Mouse (Mus musculus) kidney, adult 9 months (tissue): ENCODE data around the gene Taok2.

ENCODE experiments used
- DNase-seq: peaks from one replicate; pipeline ENCODE4 v3.0.0; 2022

The Taok2 gene

DNA sequence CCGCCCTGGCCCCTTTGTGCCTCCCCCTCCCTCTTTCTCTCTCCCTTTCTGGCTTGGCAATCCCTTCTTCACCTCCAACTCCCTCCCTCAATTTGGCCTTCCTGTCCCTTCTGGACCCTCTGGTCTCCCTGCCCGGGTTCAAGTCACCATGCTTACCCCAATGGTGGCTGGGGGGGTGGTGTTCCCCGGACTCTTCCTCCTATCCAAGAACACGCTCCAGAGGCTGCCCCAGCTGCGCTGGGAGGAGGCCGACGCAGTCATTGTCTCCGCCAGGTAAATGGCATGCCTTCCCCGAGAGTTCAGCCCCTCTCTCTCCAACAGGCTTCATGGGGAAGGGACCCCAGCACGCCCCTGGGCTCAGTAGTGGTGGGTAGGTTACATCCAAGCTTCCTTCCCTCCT lies 60.6 kb downstream of the Taok2 start:
- DNase-seq: no peak

DNA sequence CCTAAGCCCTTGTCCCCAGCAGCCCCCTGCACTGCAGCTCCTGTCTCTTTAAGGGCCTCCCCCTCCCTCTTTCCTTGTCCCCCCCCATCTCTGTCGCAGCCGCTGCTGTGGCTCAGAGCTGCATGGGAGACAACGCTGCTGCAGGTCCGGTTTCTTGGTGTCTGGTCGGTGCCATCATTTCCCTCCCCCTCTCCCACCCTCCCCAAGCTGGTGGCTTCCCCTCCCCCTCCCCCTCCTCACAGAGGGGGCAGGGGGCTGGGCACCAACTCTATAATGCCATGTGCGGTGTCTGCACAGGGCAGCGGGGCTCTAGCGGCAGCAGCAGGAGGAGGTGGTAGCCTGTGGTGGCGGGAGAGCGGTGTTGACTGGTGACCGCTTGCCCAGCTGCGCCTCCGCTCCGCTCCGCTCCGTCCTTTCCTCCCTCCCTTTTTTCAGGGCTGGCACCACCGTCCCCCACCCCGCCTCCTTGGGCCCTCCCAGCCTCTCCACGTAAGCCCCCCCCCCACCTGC lies 61.2 kb downstream of the Taok2 start:
- no peak for DNase-seq

- no peak for DNase-seq
These were observed 61.8 kb downstream of the Taok2 start for GRCm38 (mm10) chr7:126822741-126823140.

- DNase-seq: peak; percentile 81
These were observed 62.5 kb downstream of the Taok2 start for GRCm38 (mm10) chr7:126821835-126822511.

GRCm38 (mm10) chr7:126818818-126819217 lies 65.7 kb downstream of the Taok2 start:
- no peak for DNase-seq

- DNase-seq: no peak
These were observed 66.9 kb downstream of the Taok2 start for GRCm38 (mm10) chr7:126817595-126817994.

- no peak for DNase-seq
These were observed 68.0 kb downstream of the Taok2 start for GRCm38 (mm10) chr7:126816494-126816893.

GRCm38 (mm10) chr7:126815726-126816222 lies 68.7 kb downstream of the Taok2 start:
- no peak for DNase-seq
